Mouse (Mus musculus): ENCODE results near the gene Kat8.
"Not testable (repeated sequence)": the region's sequence is repeated elsewhere in the genome, so short reads cannot be mapped to it uniquely, and the experiment has no call there.

The Kat8 gene

DNA sequence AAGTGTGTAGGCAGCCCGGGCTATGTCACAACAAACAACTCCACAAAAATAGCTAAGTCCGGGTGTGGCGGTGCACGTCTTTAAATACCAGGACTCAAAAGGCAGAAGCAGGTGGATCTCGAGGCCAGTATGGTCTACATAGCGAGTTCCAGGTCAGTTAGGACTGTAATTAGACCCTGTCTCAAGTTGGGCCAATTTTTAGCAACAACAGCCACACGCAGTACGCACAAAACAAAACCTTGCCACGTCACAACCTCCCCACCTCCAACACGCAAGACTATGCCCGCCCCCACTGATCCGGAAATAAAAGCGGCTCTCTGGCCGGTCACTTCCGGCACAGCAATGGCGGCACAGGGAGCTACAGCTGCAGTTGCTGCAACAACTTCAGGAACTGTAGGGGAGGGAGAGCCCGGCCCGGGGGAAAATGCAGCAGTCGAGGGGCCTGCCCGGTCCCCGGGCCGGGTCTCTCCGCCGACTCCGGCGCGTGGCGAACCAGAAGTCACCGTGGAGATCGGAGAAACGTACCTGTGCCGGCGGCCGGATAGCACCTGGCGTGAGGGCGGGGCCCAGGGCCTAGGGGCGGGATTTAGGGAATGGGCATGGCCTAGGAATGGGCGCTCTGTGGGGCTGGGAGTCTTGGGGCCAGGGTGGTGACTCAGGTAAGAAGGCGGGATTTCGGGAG, at the start of gene Kat8:
Gene Kat8 (plus strand): TSS at position 327 of the 682 bp plus-strand sequence.
- peak; percentile 86 for DNase-seq

DNA sequence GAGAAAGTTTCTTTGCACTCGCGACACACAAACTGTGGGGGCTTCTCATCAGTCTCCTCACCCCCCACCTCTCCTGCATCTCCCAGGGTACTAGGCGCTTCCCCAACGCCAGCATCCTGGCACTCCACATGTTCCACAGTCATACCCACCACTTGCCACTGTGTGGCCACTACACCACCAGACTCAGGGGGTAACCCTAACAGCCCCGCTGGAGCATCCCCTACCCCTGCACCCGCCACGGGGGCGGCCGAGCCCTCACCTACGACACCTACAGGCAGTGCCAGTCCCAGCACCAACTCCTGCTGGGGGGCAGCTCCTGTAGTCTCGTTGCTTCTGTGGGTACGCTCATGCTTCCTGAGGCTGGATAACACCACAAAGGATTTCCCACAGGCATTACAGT, 45.9 kb upstream of the Kat8 start:
- DNase-seq: no peak

DNA sequence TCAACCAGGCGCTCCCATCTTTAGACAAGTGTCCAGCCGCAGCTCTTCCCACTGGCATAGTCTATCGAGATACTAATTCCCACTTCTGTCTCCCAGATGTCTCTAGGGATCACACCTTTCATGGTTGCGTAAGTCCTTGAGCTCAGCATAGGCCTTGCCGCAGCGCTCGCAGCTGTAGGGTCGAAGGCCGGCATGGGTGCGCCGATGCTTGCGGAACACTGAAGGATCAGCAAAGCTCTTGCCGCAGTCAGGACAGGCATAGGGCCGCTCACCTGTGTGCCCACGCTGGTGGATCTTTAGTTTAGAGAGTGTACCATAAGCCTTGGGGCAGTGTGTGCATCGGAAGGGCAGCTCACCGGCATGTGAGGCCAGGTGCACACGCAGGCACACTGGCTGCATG, 44.7 kb upstream of the Kat8 start:
- DNase-seq: no peak

DNA sequence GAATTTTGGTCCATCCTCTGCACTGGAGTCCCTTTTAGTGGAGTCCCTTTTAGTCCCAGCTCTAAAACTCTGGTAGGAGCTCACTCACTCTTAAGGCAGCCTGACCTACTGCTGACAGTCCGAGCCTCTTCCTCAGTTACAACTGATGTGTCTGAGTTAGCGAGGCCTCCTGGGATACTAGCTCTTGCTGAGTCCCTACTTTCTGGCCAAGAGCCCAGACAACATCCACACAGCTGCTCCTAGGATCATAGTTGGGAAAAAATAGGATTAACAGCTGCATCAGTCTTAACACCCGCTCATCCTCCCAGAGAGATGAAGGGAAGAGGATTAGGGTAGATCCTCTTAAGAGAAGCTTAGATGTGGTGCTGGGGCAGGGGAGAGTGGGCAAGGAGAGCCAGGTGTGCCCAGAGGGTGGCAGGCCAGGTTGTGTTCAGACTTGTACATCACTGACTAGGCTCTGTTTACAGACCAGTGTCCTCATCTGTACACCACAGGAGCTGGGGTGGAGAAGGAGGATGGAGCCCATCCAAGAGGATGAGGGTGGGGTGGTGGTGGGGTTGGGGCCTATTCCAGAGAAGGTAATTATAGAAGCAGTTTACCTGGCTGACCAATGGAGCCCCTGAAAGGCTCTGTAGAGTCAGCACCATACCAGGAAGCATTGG, 43.0 kb upstream of the Kat8 start:
- no peak for DNase-seq

DNA sequence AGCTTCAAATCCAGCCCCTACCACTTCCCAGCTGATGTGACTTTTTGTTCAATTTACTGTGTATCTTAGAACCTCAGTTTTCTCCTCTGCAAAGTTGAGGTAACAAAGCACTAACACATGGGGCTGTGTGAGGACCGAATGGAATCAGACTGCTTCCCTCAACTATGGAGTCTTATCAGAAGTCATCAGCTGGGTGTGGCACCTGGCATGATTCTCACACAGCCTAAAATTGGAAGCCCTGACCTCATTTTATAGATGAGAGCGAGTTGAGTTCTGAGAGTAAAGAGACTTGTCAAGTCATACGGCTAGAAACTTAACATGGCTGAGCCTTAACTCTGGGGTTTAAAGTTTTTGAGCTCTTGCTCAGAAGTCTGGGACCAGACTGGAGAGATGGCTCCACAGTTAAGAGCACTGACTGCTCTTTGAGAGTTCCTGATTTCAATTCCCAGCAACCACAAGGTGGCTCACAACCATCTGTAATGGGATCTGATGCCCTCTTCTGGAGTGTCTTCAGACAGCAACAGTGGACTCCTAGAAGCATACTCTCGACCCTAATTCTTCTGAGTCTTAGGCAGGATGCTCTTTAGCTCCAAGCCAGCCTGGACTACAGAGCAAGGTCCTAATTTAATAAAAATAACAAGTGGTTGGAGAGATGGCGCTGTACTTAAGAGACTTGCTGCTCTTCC, 42.0 kb upstream of the Kat8 start:
- DNase-seq: no peak

DNA sequence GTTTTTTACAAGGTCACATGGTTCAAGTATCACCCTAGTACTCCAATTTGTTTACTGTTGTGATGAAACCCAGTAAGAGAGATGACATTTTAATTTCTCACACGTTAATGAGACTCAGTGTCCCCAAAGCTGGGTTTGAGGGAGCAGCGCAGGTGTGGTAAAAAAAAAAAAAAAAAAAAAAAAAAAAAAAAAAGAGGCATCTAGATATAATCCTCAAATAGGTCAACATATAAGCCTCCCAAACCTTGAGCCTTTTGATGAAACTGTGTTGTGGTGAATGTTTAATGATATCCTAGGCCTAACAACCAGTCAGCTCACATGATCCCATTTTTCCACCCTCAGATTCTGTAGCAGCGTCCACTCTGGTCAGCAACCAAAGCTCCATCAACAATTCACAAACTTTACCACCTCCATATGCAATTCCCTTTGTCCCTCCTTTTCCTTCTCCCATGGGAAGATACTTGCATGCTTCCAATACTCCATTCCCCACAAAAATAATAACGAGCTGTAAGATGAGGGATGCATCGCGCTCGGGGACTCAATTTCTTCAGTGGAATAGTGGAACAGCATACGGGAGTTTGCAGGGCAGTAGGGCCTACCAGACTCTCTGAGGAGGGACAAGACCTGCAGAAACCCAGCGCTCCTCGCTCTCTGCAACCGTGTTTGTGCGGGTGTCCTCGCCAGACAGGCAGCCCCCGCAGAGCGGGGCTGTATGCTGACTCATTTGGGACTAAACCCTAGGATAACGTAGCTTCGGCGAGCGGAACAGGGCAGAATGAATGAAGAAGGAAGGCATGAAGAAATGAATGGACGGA, 37.3 kb upstream of the Kat8 start:
- DNase-seq: no peak

DNA sequence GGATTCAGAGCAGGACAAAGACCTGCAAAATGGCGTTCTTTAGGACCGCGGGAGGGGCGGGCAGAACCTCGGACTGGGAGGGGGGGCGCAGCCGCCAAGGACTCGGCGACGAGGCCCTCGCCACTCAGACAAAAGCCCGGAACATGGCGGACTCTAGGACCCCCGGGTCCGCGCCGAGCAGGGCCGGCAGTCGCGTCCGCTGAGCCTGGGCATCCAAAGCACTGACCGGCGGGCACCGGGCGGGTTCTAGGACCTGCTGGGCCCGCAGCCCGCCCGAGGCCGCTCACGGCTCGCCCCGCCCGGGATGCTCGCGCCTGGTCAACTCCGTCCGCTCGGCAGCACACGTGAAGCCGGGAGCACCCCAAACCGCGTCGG, 36.7 kb upstream of the Kat8 start:
- peak; percentile 97 for DNase-seq

DNA sequence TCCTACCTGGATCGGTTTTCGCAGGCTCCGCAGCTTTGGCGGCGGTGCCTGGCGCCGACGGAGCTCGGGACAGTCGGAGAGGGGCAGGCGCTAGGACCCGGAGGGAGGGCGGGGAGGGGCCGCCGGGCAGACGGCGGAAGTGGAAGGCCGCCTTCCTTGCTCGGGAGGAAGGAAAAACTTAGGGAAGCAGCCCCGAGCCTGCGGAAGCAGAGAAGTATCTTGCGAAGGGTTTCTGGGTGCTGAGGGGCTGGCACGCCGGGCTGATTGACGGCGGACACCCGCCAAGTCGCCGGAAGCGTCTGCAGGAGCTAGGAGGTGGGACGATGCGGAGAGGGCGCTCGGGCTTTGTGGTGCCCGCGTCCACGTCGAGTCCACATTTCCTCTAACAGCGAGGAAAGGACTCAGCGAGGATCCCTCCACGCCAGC, 36.3 kb upstream of the Kat8 start, which contains the start of gene Zfp646:
Gene Zfp646 (plus strand): TSS at position 181 of the 426 bp plus-strand sequence.
- DNase-seq: no peak

DNA sequence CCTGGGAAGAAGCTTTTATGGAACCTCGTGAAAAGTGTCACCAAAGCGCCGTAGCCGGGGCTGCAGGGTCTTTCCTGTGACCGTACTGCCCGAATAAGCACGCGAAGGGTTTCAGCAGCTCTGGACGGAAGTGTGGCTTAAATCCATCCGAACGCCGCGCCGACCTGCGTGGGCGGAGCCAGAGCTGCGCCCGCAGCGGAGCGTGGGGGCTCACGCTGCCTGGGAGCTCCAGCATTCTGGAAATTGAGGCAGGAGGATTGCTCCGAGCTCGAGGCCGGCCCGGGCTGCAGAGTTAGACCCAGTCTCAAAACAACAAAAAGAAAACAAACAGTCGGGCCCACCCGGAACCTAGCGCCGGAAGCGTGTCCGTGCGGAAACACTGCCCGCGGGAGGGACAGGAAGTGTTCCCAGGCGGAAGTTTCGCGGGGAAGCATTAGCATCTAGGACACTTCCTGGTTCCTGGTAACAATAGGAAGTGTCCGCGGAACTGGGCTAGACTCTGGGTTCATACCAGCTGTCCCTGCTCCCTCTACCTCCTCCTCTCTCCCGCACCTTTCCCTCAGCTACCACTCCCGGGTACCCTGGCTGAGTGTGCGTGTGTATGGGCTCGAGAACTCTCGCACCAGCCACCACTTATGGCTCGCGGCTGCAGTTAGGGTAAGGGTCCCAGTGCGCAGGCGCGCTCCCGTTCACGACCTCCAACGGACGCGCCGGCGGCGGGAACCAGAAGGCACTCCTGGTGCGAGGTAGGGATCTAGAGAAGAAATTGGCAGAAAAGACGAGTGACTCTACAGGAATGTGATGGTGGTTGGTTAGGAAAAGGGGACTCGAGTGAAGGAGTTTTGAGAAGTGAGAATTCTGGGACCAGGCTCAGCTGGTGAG, 35.6 kb upstream of the Kat8 start, which contains the start of gene Zfp668:
Gene Zfp668 (minus strand): TSS at position 362 of the 882 bp plus-strand sequence.
- peak; percentile 86 for DNase-seq

DNA sequence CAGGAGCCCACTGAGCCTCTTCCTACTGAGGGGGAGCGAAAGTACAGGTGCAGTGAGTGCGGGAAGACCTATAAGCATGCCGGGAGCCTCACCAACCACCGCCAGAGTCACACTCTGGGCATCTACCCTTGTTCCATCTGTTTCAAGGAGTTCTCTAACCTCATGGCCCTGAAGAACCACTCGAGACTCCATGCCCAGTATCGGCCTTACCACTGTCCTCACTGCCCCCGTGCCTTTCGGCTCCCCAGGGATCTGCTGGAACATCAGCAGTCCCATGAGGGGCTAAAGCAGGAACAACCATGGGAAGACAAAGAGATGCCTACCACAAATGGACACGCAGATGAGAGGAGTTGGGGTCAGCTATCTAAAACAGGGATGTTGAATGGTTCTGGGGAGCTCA, 33.0 kb upstream of the Kat8 start:
- no peak for DNase-seq

DNA sequence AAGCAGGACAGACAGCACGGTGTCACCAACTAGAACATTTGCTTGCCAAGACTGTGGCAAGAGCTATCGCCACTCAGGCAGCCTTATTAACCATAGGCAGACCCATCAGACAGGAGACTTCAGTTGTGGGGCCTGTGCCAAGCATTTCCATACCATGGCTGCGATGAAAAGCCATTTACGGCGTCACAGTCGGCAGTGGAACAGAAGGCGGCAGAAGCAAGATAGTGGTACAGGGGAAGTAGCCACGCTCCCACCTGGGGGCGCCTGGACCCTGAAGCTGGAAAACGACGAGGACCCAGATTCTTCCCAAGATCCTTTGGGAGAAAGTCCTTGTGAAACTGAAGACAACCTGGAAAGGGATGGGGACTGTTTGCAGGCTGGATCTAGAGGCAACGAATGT, 31.9 kb upstream of the Kat8 start:
- no peak for DNase-seq

DNA sequence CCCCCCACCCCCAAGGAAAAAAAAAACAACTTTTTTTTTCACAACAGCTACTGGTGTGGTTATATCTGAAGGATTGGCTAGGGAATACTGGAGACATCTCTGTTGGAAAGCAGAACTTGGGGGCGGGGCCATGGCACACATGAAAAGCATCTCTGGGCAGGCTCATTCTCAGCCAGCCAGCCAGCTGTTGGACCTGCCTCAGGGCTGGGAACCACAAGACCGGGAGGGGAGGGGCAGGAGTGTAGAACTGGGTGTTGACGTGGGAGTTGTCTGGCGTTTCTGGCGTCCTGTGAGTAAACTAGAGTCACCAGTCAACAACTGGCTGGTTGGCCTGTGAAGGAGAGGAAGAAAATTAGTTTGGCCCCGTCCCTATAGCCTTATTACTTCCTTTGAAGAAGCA, 26.4 kb upstream of the Kat8 start:
- DNase-seq: no peak

DNA sequence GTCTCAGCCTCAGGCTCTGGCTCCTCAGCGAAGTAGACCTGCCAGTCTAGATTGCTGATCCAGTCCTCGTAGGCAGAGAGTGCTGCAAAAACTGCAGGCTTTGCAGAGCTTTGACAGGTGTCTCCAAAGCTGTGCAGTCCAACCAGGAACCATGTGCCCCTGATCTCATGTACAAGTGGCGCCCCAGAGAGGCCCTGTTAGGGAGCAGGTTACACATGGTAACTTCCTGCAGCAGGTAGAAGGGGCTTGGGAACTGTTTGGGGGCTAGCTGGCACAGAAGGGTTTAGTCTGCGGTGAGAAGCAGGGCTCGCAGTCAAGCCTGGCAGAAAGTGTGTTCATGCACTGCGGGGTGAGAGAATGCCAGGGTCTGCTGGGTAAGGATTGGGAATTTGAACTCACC, 25.8 kb upstream of the Kat8 start:
- DNase-seq: no peak

DNA sequence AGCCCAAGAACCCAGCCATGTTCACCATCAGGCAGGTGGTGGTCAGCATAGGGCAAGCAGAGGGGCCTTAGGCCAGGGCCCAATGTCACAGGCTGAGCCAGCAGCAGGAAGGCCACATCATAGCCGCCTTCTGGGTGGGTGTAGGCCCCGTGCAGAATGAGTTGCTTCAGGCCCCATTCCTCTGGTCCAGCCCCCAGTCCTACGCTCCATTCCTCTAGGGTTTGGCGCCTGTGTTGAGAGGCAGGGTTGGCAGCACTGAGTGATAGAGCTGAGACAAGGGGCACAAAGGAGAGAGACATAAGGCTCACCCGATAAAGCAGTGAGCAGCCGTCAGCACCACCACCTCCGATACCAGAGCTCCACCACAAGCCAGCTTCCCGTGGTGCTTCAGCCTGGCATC, 25.1 kb upstream of the Kat8 start:
- DNase-seq: no peak

DNA sequence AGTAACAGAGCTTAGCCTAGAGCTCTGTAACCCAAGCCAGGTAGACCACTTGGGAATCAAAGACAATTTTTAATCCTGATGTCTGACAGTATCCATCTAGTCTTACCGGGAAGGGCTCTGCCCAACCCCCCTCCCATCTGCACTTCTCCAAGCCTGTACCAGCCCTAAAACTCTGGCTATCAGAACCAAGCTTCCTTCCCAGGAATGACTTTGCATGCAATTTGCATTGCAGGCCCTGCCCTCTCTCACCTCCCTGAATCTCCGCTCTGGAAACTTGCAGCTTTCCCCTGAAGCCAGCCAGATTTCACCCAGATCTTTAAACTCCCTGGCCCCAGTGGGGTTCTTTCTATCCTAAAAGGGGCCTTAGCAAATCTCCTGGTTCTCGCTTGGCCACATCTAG, 24.5 kb upstream of the Kat8 start:
- no peak for DNase-seq

DNA sequence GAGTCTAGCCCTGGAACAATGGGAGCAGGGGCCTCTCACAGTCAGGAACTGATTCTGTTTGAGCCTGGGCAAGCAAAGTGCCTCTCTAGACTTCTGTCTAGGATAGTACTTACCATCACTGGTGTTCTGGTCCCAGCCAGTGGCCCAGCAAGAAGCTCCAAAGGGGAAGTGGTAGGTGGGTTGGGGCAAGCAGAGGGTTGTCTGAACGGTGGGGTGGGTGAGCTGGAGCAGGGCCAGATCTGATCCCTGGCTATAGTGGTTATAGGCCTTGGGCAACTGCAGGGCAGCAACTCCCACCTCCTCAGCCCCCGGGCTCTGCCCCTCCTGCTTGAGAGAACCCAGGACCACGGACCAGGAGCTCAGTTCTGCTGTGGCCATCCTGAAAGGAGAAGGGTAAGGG, 23.5 kb upstream of the Kat8 start:
- no peak for DNase-seq

DNA sequence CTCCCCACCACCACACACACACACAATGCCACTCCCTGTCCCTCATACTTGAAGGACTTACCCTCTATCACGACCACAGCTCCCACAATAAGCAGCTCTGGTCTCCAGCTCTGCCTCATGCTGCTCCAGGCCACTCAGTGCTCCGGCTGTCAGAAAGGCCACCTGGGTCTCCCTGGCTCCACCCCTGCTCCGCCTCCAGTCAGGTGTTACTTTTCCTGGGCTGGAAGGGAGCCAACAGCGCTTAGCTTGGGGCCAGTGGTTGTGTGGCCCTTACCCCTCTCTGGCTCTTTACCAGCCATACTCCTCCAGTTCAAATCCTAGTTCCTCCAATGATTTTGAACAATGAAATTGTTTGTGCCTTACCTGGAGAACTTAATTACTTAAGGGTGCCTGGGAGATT, 21.5 kb upstream of the Kat8 start, which contains the start of gene Prss53:
Gene Prss53 (minus strand): TSS at position 173 of the 400 bp plus-strand sequence.
- no peak for DNase-seq

DNA sequence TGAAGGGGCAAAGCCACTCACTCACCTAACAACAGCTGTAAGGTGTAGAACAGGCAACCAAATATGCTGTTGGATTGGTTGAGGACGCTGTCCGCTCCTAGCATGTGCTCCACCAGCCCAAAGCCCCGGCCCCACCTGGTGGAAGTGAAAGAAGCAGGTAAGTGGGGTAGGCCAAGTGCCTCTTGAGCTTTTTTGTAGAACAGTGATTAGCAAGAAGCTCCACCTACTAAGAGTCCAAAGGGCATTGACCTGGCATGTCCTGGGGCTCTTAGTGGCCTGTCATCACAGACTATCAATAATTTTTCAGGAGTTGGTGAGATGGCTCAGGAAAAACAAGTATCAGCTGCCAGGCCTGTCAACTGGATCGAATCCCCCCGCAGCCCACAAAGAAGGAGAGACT, 17.8 kb upstream of the Kat8 start:
- no peak for DNase-seq

DNA sequence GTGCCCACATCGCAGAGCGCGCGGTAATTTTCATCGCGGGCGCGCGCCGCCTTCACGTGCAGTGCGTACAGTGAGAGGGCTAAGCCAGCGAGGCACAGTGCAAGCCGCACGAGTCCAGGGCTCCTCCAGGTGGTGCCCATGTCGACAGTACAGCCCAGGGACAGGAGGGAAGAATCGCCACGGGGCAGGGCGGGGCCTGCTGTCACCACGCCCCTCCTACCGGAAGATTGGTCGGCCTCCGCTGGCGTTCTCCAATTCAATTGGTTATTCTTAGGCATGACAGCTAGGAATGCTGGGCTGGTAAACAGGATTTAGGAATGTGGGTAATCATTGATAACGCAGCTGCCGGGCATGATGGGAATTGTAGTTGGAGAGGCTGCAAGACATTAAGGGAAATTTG, 16.9 kb upstream of the Kat8 start, which contains the start of the genes Gm21974 and Vkorc1:
Gene Gm21974 (minus strand): TSS at position 13 of the 400 bp plus-strand sequence.
Gene Vkorc1 (minus strand): TSS at position 176 of the 400 bp plus-strand sequence.
- peak; percentile 98 for DNase-seq

DNA sequence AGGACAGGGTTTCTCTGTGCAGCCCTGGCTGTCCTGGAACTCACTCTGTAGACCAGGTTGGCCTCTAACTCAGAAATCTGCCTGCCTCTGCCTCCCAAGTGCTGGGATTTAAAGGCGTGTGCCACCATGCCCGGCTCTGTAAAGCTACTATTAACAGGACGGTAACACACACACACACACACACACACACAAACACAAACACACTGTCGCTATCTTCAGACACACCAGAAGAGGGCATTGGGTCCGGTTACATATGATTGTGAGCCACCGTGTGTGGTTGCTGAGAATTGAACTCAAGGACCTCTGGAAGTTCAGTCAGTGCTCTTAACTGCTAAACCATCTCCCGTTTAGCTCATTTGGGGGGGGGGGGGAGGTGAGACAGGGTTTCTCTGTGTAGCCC, 16.4 kb upstream of the Kat8 start:
- not testable (repeated sequence) for DNase-seq

DNA sequence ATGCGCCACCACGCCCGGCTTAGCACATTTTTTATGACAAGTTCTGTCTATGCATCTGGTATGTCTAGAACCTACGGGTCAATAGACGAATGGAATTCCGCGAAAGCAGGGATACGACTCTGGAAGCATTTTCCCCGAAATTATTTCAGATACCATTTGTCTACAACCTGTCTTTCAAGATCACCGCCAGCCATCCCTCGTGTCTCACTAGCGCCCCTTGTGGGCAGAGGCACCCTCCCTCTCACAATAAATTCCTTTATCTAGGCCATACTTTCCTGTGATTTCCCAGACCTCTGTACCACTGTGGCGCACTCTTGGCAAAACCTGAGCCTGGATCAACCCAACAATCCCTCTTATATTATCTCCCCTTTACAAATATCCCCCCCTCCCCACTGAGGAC, 15.9 kb upstream of the Kat8 start:
- DNase-seq: peak; percentile 69

DNA sequence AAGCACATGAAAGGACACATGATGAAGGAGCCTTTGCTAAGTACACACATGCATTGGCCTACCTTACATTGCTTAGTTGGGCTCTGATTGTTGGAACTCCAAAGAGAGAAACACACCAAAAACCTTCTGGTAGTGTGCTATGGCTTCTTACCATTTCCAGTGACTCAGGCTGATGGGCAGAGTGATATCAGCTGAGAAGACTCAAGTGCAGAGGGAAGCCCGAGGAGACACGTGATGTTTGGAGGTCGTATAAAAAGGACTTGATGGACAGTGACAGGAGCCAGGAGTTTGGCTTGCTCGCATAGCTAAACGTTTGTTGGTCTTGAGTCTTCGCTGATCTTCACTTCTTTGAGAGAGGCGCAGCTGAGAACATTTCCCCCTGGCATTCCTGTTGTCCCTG, 14.8 kb upstream of the Kat8 start:
- no peak for DNase-seq
